Mouse (Mus musculus): Measurements from ENCODE around the gene Ryr3.

Gene Ryr3

DNA sequence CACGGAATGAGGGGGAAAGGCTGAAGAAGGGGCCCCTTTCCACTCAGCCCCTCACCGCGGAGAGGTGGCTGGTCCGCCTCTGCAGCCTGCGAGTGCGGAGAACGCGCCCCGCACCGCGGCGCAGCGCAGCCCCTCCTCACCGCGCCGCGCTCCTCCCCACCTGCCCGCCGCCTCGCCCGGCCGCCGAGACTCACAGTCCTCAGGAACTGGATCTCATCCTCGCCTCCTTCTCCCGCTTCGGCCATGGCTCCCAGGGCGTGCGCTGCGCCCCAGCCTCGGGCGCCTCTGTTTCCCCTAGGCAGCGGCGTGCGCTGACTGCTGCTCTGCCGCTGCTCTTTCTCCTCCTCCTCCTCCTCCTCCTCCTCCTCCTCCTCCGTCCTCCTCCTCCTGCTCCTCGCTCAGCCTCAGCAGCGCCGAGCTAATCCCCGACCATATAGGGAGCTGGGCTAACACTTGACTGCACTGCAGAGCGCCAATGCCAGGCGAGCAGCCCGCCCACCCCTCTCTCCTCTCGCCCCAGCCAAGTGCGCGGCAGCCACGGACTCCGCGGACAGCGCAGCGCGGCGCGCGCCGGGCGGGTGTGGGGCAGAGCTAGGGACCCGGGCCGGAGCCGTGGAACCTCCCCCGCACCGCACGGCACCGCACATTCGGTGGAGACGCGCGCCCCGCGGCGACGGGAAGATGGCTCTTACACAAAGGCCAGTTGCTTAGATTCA, at the start of gene Ryr3:
Gene Ryr3, minus strand, starts transcription at position 351 of the 716 bp plus-strand sequence.
- DNase-seq (ENCODE audit: extremely low read depth, insufficient read length, low spot score) = no peak

DNA sequence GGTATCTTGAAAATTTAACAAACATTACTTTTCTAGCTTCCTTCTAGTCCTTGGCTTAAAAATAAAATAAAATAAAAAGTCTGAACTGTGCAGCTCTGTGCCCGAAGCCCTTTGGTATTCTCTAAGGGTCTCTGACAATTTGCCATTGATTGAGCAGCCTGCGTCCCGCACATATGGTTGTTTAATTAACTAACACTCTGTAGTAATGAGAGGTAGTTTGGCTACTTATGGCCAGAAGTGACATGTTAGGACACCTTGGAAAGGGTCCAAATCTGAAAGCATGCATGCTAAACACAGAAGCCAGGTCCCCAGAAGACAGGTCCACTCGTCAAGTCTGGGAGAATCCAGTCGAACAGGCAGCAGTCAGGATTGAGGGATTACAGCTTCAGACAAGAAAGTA, 22.0 kb upstream of the Ryr3 start:
- DNase-seq (ENCODE audit: extremely low read depth, insufficient read length, low spot score) = no peak

DNA sequence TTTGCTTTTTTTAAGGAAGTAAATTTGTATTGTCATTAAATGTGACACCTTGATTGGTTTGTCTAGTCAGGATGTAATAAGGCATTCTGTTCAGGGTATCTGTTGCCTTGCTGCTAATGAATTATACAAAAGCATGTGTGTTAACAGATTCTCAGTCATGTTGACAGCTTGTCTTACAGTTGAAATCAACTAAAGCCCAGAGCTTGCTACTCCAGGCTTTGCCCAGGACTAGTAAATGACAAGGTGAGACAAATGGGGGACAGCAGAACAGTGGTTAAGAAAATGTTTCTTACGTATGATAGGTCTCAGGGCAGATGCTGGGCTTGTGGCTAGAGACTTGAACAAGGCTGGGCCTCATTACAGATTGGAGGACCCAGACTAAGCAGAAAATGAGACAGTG, 20.1 kb upstream of the Ryr3 start:
- DNase-seq (ENCODE audit: extremely low read depth, insufficient read length, low spot score) = no peak

DNA sequence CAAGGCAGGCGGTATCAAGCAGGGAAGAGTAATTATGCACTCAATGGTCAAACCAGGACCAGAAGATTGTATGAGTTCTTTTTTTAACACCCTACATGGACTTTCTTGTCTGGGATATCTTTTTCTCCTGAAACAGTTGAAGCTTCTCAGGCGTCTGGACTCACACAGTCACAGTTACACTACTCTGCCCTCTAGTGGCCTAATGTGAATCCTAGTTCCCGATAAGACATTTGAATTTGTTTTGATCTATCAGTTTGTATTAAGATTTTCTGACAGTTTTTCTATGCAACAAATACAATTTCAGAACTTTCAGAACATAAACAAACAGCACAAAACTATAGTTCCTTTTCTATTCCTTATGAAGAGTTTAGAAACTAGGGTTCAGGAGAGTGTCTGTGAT, 17.7 kb upstream of the Ryr3 start:
- DNase-seq (ENCODE audit: extremely low read depth, insufficient read length, low spot score) = peak; percentile 18

DNA sequence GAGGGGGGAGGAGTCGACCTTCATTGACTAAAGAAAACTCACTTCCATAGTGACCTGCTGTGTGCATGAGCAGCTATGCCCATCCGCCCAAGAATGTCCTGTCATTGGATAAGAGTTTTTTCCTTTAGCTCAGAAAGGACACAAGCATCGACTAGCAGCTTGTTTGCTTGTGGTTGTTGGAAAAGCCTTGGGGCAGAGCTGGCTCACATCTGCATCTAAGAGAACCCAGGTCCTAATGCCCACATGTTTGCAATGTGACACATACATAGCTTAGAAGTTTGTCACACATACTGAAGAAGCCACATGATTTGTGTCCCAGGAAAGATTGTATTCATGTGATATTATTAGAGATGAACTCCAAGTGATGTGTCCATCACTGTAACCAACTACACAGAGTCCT, 16.5 kb upstream of the Ryr3 start:
- peak; percentile 49 for DNase-seq (ENCODE audit: extremely low read depth, insufficient read length, low spot score)

DNA sequence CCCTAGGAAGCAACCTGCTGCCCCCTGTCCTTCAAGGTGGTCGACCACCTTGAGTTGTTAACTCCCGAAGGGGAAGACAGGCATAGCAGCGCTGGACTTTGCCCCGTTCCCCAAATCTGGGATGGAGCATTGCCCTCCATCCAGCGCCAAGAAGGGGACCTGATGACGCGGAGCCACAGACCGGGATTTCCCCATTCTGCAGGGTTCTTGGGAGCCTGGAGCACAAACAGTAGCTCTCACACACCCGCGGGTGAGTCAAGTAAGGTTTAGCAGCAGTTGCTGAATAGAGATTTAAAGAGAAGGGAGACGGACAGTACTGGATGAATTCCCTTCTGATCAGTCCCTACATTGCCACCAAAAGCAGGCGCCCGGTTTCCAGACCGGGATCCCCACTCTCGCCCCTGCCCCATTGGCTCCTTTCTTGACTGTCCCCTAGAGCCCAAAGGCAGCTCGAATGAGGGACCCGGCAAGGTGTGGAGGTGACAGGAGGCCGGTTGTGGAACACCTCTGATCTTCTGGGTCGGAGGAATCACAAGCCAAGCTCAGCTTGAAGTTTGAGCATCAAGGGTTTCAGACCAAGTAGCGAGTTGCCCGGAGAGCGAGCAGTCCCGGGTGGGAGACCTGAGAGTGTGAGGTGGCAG, 671 bp downstream of the Ryr3 start:
- DNase-seq (ENCODE audit: extremely low read depth, insufficient read length, low spot score) = no peak

DNA sequence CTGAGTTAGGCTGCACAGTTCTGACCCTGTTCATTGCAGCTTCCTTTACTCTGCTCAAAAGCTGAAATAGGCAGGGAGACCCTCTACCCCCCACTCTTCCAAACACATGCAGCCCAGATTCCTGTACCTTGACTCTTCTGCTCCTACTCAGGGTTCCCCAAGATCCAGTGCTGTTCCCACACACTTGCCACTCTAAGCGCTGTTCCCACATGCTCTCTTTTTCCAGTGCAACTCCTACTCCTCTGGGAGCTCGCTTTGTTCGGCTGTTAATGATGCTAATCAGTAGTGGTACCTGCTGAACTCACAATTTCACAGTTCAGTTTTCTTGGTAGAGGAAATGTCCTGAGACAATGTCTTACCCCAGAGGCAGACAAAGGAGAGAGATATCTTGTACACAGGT, 6.9 kb downstream of the Ryr3 start:
- DNase-seq (ENCODE audit: extremely low read depth, insufficient read length, low spot score) = no peak

DNA sequence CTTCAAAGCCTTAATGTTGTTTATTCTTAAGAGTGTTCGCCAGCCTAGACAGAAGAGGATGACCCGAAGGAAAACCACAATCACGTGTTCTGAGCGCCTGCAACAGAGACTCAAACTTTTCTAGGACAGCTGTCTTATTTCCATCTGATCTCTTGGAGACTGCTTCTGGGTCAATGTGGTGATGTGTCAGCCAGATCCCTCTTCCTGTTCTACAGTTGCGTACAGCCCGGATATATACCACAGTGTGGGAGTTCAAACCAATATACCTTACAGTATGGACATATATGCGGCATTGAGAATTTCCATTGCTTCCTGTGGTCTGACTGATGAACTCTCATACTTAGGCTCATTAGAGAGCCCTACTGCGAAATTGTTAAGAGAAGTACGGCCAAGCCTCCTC, 7.6 kb downstream of the Ryr3 start:
- no peak for DNase-seq (ENCODE audit: extremely low read depth, insufficient read length, low spot score)

DNA sequence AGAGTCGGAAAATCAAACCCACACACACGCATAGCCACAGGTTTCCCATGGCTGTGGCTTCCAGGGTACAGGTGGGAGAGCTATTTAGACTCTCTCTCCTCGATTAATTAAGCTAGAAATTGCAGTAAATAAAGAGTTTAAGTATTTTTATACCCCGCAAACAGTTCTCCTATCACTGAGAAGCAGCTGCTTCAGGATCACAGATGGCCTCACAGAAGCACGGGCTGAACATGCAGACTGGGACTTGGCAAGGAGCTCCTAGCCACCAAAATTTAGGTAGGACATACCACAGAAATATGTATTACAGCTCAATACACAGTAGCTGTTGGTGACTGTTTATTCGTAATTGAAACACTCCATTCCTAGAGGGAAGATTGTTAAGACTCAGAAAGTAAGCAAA, 14.0 kb downstream of the Ryr3 start:
- no peak for DNase-seq (ENCODE audit: extremely low read depth, insufficient read length, low spot score)

DNA sequence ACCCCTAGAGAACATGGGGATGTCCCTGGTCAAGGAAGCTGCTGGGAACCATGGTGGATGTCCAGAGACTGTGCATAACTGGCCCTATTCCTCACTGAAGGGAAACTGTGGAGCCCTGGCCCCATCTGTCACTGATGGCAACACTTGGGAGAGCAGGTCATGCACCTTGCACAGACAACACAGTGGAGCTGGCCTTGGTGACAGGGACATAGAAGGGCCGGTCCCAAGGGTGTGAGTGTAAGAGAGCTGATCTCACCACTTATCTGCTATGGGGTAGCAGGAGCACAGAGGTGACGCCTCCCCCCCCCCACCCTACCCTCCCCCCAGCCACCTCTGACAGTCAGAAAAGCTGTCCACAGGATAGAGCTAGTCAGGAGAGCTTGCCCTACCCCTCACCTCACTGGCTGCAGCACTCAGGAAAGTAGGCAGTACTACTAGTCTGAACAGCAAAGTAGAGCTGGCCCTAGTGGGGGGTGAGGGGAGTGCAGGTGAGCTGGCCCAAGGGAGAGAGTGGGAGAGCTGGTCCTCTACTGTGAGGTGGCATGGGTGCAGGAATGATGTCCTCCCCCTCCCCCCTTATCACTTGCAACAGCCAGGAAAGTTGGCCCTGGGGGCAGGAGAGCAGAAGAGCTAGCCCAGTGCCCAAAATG, 17.7 kb downstream of the Ryr3 start:
- no peak for DNase-seq (ENCODE audit: extremely low read depth, insufficient read length, low spot score)

DNA sequence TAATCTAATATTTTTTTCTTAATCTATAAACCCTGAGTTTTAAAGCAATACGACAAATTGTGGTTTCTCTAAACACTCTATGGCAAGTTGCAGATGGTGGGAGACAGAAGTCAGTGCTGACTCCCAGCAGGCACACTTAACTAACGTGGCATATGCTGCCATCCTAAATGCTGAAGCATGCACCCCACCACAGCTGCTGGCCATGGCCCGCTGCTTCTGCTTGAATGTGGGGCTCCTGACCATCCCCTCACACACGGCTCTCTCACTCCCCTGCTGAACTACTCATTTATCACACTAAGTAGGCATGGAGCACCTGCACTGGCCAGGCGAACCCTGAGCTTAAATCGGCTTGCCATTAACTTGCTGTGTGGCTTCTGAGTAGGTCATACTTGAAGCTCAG, 29.7 kb downstream of the Ryr3 start:
- no peak for DNase-seq (ENCODE audit: extremely low read depth, insufficient read length, low spot score)

DNA sequence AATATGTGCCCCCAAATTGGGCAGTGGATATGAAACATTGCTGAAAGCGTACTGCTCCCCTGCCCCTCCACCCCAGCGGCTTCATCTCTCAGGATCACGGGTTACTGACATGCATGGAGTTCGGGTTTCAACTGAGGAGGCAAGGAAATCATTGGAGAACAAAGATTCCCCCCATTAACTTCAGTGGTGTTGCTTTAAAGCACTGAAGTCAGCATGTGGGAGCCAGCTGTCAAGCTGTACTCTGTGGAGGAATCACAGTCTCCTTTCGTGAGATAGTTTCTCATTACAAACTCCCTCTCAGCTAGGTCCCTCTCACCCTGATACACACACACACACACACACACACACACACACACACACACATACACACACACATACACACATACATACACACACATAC, 35.2 kb downstream of the Ryr3 start:
- no peak for DNase-seq (ENCODE audit: extremely low read depth, insufficient read length, low spot score)

DNA sequence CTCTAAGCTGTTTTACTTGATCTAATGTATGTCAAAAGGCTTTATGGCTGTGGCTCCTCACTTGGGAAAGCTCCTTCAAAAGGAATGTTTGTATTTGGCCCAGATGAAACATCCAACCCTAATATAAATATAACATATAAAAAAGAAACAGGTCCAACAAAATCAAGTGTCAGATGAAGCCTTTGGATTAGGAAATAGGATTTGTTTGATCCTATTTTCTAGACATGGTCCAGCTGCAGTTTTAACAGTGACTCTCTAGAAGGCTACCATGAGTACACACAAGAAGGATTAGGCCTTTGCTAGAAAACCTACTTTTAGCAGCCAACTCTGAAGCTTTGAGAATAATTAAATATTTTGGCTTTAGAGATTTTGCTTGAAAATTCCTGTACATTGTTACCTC, 38.8 kb downstream of the Ryr3 start:
- DNase-seq (ENCODE audit: extremely low read depth, insufficient read length, low spot score) = no peak

DNA sequence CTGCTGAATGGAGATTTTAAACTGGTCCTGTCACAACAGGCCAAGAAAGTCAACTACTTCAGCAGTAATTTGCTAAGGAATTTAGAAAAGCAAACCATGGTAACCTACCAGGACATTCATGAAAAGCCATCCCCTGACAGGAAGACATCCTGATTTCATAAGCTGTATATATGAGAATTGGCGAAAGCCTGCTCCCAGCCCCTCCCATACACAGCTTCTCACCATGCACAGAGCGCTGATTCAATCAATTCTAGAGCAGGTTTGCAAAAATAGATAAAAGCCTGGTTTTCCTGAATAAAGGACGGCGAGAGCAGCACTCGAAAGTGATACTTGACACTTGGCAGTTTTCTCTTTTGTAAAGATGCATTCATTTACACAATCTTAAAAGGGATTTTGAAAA, 40.6 kb downstream of the Ryr3 start:
- DNase-seq (ENCODE audit: extremely low read depth, insufficient read length, low spot score) = no peak

DNA sequence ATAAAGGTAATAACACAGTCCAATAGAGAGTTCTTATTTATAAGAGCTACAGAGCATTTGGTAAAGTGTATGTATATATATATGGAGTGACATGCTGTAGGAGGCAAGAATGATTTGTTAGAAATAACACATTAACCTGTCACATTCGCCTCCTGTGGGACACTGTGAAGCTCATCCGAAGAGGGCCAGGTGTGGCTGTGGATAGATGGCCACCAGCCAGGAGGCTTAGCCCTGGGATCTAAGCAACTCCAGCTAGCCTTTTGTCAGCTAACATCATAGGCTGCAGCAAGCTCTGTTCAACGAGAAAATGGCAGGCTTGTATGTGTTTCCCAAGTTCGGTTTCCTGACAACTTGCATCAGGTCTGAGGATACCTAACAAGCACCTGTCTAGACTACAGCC, 48.8 kb downstream of the Ryr3 start:
- no peak for DNase-seq (ENCODE audit: extremely low read depth, insufficient read length, low spot score)

DNA sequence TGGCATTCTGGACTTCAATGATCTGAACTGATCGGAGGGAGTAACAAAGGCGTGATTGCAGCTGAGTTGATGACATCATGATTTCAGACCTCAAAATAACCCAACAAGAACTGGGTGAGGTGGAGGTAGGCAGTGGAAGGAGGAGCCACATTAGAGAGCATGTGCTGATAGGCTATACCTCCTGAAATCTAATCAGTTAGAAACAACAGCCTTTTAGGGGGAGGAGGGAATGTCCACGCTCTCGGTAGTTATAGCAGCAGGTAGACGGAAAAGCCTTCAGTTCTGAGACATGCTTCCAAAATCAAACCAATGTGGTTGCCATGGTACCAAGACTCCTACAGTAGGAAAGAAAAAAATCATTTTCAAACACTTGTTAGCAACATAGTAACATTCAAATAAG, 55.4 kb downstream of the Ryr3 start:
- no peak for DNase-seq (ENCODE audit: extremely low read depth, insufficient read length, low spot score)

DNA sequence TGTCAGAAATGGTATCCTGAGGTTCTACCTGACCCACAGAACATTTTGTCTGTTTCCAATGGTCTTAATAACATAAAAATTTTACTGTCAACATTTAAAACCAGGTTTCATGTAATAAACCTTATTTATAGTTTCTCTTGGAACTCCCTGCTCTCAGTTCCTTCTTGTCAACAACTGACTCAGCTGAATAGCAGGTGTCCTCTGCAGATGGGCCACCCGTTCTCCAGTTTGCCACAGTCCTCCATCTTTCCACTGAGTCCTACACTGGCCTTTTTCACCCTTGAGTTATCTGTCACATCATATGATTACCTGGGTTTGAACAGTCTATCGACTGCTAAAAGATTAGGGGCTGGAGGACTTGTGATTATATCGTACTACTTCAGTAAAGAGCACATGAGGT, 79.1 kb downstream of the Ryr3 start:
- DNase-seq (ENCODE audit: extremely low read depth, insufficient read length, low spot score) = no peak

DNA sequence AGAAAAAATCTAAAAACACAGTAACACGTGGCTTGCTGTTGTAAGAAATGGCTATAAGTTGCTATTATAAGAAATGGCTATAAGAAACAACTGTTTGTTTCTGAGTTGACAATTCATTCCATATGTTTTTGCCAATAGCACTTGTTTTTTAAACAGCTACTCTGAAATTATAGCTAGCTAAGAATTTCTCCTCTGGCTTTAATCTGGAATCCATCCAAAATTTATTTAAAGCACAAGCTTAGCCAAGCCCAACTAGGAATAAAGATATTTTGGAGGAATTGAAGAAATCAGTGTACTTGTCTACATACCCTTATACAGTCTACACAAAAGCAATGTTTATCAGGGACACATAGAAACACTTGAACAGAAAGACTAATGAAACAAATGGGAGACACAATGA, 93.4 kb downstream of the Ryr3 start:
- DNase-seq (ENCODE audit: extremely low read depth, insufficient read length, low spot score) = no peak

DNA sequence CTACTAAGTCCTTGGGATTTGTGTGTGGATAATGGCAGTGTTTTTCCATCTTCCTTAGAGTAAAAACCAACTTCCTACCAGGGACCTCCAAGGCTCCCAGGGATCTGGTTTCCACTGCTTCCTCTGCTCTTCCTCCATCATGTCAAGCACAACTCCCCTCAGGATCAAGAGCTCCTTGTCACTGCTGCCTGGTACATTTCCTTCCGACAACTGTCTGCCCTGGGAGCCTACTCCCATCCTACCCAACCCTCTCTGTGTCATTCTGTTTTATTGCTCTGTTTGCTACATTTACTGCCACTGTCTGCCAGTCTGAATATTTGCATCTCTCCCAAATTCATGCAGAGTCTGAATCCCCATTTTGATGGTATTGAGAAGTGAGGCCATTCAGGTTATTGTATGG, 97.8 kb downstream of the Ryr3 start:
- DNase-seq (ENCODE audit: extremely low read depth, insufficient read length, low spot score) = no peak

DNA sequence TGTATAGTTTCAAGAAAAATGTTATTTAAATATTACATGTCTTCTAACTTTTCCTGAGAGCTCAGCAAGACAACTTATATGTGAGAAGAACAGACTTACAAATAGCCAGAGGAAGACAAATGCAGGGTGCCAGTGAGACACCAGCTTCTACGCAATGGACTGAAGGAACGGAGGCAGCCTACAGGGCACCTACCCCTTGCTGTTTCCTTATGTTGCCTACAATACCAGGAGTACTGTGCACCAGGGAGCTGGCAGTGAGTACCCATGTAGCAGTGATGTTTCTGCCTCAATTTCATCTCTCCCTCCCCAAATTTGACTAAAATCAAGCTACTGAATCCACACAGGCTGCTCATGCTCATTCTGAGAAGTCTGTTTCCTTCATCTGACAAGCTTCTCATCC, 100.1 kb downstream of the Ryr3 start:
- no peak for DNase-seq (ENCODE audit: extremely low read depth, insufficient read length, low spot score)

DNA sequence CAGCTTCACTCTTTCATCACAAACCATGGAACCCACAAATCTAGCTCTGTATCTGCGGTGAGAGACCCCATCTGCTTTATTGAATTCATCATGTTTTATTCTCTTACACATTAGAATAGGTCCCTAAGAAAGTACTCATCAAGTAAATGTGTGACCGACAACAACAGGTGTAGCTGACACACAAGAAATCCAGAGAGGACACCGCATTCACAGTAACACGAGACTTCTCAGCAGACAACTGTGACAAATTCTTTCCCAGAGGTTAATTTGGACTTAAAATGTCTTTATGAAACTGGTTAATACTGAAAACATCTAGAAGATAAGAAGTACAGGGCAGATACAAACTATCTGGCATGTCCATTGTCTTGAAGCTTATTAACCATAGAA, 101.0 kb downstream of the Ryr3 start:
- no peak for DNase-seq (ENCODE audit: extremely low read depth, insufficient read length, low spot score)

DNA sequence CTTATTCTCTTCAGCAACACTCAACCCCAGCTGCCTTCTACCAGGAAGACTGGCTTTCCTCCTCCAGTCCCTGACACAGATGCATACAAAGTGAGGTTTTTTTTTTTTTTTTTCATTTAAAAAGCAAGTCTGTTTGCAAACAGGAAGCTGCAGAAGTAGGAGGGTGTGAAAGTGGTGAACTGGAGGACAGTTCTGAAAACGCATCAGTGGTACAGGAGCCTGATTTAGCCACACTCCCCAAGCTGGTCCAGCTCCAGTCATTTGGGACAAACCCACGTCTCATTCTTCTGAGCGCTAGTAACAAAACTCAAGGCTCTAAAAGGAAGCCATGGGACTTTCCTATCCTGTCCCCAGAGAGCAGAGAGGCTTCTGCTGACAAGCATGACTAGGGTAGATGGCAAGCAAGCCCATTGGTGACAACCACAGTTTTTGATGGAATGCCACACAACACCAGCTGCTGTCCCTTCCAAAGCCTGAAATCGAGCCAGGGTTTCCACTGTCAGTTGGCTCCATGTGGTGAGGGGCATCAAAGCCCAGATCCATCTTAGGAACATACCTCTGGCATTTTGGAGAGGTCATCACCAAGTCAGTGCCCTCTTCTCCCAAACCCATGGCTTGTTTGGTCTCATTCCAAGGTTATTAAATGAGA, 101.5 kb downstream of the Ryr3 start:
- no peak for DNase-seq (ENCODE audit: extremely low read depth, insufficient read length, low spot score)

All from 3134 (cell line).